Mouse (Mus musculus) kidney, postnatal 0 days (tissue): ENCODE data around the gene Efcab12. TPM values are rescaled to one million over a fixed set of nuclear protein-coding genes. Genes with fewer than 3 reads are reported as not detected.
A peak's percentile ranks its signal among the peaks of the same experiment; 100 is the strongest.
"Not testable (repeated sequence)": the region's sequence is repeated elsewhere in the genome, so short reads cannot be mapped to it uniquely, and the experiment has no call there.

Source experiments
- ATAC-seq: fragments of 200-750 bp; cut with Nextera tagmentation; replicated peaks from 2 replicates; pipeline ENCODE4 v1.8.0; 2017; ENCODE audit warnings: low read depth, moderate number of reproducible peaks, moderate TSS enrichment, moderate library complexity; ENCODE audit not compliant: low FRiP score
- DNase-seq: peaks from one replicate; pipeline ENCODE4 v3.0.0-alpha.2; 2016; ENCODE audit warnings: low spot score
- H3K27ac ChIP-seq: fragments of 300-500 bp; sonication (generic); 2 replicates; pipeline ENCODE4 v1.5.1; 2014; ENCODE audit warnings: mild to moderate bottlenecking
- H3K27me3 ChIP-seq: fragments of 300-500 bp; sonication (generic); 2 replicates; pipeline ENCODE4 v1.6.1; 2014; ENCODE audit warnings: low read length, mixed read lengths; ENCODE audit not compliant: insufficient read depth
- H3K36me3 ChIP-seq: fragments of 300-500 bp; sonication (generic); 2 replicates; pipeline ENCODE4 v1.6.1; 2014; ENCODE audit warnings: low read length, mixed read lengths; ENCODE audit not compliant: insufficient read depth
- H3K4me1 ChIP-seq: fragments of 300-500 bp; sonication (generic); replicated peaks from 2 replicates; pipeline ENCODE4 v1.6.1; 2014; ENCODE audit warnings: antibody characterized with exemption, low read length, mixed read lengths; ENCODE audit not compliant: insufficient read depth
- H3K4me2 ChIP-seq: fragments of 300-500 bp; sonication (generic); 2 replicates; pipeline ENCODE4 v1.6.1; 2014; ENCODE audit warnings: mild to moderate bottlenecking, low read length, moderate library complexity, mixed read lengths
- H3K4me3 ChIP-seq: fragments of 300-500 bp; sonication (generic); replicated peaks from 2 replicates; pipeline ENCODE4 v1.5.1; 2014; ENCODE audit warnings: low read depth, low read length
- H3K9ac ChIP-seq: fragments of 300-500 bp; sonication (generic); 2 replicates; pipeline ENCODE4 v1.6.1; 2014; ENCODE audit warnings: low read depth, low read length
- H3K9me3 ChIP-seq: fragments of 300-500 bp; sonication (generic); replicated peaks from 2 replicates; pipeline ENCODE4 v1.6.1; 2016; ENCODE audit warnings: low read length, inconsistent platforms, mixed read lengths
- CTCF ChIP-seq: IDR thresholded peaks from 2 replicates; pipeline ENCODE4 v1.5.1; 2016; ENCODE audit warnings: antibody characterized with exemption, low read depth, mild to moderate bottlenecking, moderate library complexity
- WGBS: fragments of 180-500 bp; shearing (Covaris S2); extraction: QIAGEN DNeasy Blood & Tissue Kit; methylation state at CpG from one replicate; pipeline ENCODE4 v1.1.7; 2014; 5-methylcytosine and 5-hydroxymethylcytosine counted together
- polyA plus RNA-seq: library from polyadenylated mRNA; unstranded; fragments of >200 nt; fragmentation: Nextera tagmentation; extraction: Ambion mirVana; gene quantifications from 2 replicates; pipeline ENCODE4 v1.2.1, GENCODE M21; 2015

The Efcab12 gene
- polyA plus RNA-seq, 1 experiment from 2014 or later = 3.0 TPM

DNA sequence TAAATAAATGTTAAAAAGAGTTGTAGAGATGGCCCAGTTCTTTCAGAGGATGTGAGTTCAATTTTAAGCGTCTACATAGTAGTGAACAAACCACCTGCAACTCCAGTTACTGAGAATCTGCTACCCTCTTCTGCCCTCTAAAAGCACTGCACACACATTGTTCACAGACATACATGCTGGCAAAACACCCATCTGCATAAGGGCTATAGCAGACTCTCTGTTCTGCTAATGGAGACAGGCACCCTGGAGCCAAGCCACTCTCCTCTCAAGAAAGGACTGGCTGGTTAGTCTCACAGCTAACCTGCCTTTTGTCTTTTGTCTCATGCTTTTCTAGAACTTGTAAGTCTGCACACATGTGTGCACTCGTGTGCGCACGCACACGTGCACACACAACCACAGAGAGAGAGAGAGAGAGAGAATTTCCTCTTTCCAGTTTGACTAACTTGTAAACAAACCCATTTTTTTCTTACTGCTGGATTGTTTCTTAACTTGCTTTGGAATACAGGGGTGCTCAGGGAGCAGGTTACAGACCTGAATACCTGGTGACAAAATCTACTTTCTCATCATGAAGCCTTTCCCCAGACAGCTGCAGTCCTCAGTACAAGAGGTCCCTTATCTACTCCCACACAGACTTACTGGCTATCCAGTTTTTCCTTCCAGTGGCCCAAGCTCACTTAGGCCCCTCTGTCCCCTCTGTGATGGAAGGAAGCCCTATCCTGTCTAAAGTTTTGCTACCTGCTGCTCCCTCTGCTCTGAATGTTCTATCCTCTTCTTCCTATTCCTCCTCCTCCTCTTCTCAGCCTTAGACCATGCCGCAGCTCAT lies 7.2 kb downstream of the Efcab12 start:
- H3K4me3 ChIP-seq = no peak overlapping the region
- DNase-seq = no peak
- no peak for TF ChIP-seq CTCF
- no peaks in the 10 kb centered on the region for H3K4me1 ChIP-seq
- no peaks in the 10 kb centered on the region for H3K36me3 ChIP-seq
- H3K9me3 ChIP-seq = no peaks in the 10 kb centered on the region
- H3K4me2 ChIP-seq = no peak overlapping the region
- H3K9ac ChIP-seq = no peak overlapping the region
- H3K27me3 ChIP-seq = no peaks in the 10 kb centered on the region
- no peak for ATAC-seq
- H3K27ac ChIP-seq = no peak overlapping the region
- WGBS = 86% methylated on average over 6 of the region's 6 CpGs

DNA sequence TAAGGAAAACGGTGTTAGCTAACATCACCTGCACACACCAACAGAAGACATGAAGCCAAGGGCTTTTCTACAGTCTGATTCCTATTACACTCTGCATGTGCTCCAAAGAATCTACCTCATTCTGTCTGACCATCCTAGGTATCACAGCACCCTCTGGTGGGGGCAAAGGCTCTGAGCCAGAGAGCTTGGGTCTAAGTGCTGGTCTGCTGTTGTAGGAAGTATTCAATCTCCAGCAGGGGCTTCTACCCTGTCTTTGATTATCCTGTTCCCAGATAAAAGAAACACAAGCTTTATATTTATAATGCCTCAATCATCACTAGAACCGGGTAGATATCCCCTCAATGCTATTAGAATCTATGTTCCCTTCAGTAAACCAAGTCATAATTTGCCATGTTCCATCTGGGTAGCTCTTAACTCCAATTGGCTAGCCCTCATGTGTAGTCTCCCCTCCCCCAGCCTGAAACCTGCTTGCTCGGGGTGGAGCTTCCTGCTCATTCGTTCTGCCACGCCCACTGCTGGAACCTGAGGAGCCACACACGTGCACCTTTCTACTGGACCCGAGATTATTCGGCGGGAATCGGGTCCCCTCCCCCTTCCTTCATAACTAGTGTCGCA lies 14.3 kb downstream of the Efcab12 start:
- not testable (repeated sequence) for H3K4me1 ChIP-seq, H3K9ac ChIP-seq, H3K9me3 ChIP-seq, H3K27ac ChIP-seq, H3K27me3 ChIP-seq, H3K4me3 ChIP-seq, H3K36me3 ChIP-seq
- peak; percentile 94 for ATAC-seq
- peak; percentile 94 for DNase-seq
- peak overlapping the region; percentile 37 for H3K4me2 ChIP-seq
- peak; percentile 87 for TF ChIP-seq CTCF
- 2% methylated on average over 5 of the region's 11 CpGs for WGBS

DNA sequence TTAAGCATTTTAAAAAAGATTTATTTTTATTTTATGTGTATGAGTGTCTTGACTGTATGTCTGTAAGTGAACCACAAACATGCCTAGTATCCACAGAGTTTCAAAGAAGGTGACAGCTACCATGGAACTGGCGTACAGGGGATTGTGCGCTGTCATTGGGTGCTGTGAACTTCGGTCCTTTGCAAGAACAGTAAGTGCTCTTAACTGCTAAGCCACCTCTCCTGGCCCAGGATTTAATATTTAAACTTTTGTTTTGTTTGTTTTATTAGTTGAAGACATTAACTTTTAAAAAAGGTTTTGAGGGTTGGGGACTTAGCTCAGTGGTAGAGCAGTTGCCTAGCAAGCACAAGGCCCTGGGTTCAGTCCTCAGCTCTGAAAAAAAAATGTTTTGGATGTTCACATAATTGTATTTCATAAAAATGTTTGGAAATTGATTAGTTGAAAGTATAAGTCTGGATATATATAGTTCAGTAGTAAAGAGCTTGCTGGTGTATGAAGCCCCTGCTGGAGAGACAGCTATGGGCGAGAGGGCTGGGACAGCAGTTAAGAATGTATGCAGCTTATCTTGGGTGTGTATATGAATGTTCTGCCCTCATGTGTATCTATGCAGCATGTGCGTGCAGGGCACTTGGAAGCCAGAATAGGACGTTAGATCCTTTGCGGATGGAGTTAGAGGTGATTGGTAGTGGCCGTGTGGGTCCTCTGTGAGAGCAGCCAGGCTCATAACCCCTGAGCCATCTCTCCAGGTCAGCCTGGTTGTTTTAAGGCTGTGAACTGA lies 16.8 kb downstream of the Efcab12 start:
- Histone ChIP-seq H3K4me2 (no peak overlapping the region), H3K9me3 (no peaks in the 10 kb centered on the region), H3K27ac (no peak overlapping the region), H3K9ac (no peak overlapping the region), H3K4me1 (no peaks in the 10 kb centered on the region), H3K27me3 (no peaks in the 10 kb centered on the region), H3K36me3 (no peaks in the 10 kb centered on the region), H3K4me3 (no peak overlapping the region)
- TF ChIP-seq CTCF = no peak
- ATAC-seq (no peak), DNase-seq (no peak)
- 80% methylated on average over 8 of the region's 8 CpGs for WGBS

DNA sequence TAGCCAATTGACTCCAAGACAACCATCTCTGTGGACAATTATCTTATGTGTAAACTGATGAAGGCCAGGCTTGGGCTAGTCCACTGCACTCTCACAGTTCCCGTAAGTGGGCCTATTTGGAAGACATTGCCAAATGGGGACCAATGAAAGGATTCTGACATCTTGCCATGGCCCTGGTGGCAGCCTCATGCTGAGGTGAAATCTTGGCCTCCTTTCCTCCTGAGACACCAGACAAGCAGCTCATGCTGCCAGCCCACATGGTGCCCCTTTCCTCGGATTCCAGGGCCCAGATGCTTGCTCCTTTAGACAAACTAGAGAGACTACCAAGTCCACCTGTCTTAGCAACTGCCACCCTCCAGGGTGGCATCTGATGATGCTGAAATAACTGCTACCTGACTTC lies 20.1 kb downstream of the Efcab12 start:
- no peak overlapping the region for H3K4me2 ChIP-seq
- no peak overlapping the region for H3K9ac ChIP-seq
- 72% methylated on average over 2 of the region's 2 CpGs for WGBS
- no peak overlapping the region for H3K27ac ChIP-seq
- H3K4me3 ChIP-seq = no peak overlapping the region
- no peak for TF ChIP-seq CTCF
- H3K4me1 ChIP-seq = no peaks in the 10 kb centered on the region
- no peaks in the 10 kb centered on the region for H3K9me3 ChIP-seq
- no peak for ATAC-seq
- no peak for DNase-seq
- no peaks in the 10 kb centered on the region for H3K36me3 ChIP-seq
- H3K27me3 ChIP-seq = no peaks in the 10 kb centered on the region

DNA sequence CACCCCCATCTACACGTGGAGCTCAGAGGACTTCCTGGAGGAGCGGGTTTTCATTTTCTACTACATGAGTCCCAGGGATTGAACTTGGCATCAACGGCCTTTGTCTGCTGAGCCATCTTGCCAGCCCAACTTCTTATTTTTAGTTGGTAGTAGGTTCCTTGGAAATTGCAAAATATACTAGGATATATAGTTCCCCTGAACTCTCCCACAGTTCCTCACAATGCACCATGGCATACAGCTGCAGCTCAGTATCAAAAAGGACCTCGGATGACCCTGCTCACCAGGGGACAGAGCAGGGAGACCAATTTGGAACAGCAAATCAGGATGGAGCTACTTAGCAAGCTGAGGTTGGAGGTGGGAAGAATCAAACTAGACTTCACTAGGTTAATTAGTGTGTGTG lies 23.2 kb downstream of the Efcab12 start:
- WGBS = 81% methylated on average over 4 of the region's 4 CpGs
- no peak for ATAC-seq
- no peak for TF ChIP-seq CTCF
- Histone ChIP-seq H3K9ac (no peak overlapping the region), H3K4me2 (no peak overlapping the region), H3K27me3 (no peaks in the 10 kb centered on the region), H3K36me3 (no peaks in the 10 kb centered on the region), H3K4me1 (no peaks in the 10 kb centered on the region), H3K27ac (no peak overlapping the region), H3K9me3 (no peaks in the 10 kb centered on the region), H3K4me3 (no peak overlapping the region)
- DNase-seq = no peak

DNA sequence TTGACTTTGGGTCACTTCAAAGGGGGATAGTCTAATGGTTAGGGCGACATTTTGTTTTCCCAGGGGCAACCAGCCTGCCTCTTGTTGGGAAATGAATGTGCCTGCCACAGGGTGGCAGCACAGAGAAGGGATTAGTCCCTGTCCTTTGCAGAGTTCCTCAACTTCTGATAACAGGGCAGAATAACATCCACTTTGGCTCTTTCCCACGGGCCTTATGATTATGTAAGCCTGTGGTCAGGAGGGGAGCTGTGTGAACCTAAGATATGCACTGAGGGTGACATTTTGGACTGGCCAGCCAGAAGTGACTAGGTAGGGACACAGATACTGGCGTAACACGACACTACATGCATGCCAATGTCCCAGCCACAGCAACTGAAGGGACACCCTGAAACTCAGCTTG lies 24.1 kb downstream of the Efcab12 start:
- ATAC-seq = peak; percentile 49; the same call in 1 of the 2 replicates
- TF ChIP-seq CTCF = peak; percentile 79

More for the DNA sequence above, 24.1 kb downstream of the Efcab12 start:
- Histone ChIP-seq H3K9me3 (no peaks in the 10 kb centered on the region), H3K27ac (no peak overlapping the region), H3K27me3 (no peaks in the 10 kb centered on the region), H3K4me1 (no peaks in the 10 kb centered on the region), H3K36me3 (no peaks in the 10 kb centered on the region), H3K4me2 (no peak overlapping the region), H3K4me3 (no peak overlapping the region), H3K9ac (no peak overlapping the region)
- DNase-seq = peak; percentile 78
- 33% methylated on average over 4 of the region's 4 CpGs for WGBS
